Mouse (Mus musculus) ES-E14 (cell line): ENCODE results near the gene Lfng.

Experiments
- CHD2 ChIP-seq: IDR thresholded peaks from 2 replicates; pipeline ENCODE4 v1.6.1; 2014; ENCODE audit warnings: mild to moderate bottlenecking, low read depth, low read length, inconsistent platforms
- MAFK ChIP-seq: IDR thresholded peaks from 2 replicates; pipeline ENCODE4 v1.6.1; 2014; ENCODE audit warnings: mild to moderate bottlenecking, low read depth, low read length, inconsistent platforms; ENCODE audit not compliant: insufficient read depth

DNA sequence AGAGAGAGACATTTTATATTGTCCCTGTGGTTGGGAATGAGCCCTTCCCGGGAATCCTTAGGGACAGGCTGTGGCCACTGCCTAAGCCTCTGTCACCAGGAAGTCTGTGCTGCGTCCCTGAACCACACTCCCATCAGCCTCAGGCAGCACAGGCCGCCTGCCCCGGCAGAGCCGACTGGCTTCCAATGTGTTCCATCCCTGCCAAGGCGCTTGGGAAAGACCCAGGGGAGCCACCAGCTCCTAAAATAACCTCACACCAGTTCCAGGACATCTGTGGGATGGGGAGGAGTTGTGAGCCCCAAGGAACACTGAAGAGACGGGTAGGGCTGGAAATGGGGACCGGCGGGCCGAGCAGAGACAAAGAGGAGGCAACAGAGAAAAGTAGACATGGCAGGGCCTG lies 35.4 kb upstream of the Lfng start:
- TF ChIP-seq MAFK (no peak), CHD2 (no peak)
